Mouse (Mus musculus) ovary, adult 2 months (tissue): ENCODE results near the gene Rnf11. TPM values are rescaled to one million over a fixed set of nuclear protein-coding genes. Genes with fewer than 3 reads are reported as not detected.

Experiments
- polyA plus RNA-seq: library from polyadenylated mRNA; depleted of rRNA; stranded (reverse); fragments of >200 nt; gene quantifications from 2 replicates; pipeline ENCODE4 v1.2.3, GENCODE M21; 2012; rRNA removed

The Rnf11 gene
- 56.1 and 99.4 TPM in 2 replicates for polyA plus RNA-seq

GRCm38 (mm10) chr4:109484621-109485020 is at the start of gene Rnf11:
Gene Rnf11, minus strand, starts transcription at chr4:109484728.

DNA sequence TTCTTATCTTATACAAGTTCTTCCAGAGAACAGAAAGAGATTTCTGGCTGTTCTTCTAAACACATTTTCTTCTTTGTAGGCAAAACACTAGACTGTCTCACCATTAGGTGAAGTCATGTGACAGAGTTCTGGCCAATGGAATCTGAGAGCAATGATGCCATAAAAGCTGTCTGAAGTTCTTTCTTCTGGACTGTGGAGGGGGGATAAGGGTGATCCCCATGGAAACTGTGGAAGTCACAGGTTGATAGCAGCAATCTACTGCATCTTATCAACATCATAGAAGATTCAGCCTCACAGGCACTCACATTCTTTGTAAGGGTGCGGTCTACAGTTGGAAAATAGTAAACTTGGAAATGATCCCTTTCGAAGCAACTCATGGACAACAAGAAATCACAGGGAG is 46.6 kb upstream of the Rnf11 start, which contains the start of gene 4930522H14Rik:
TSS of gene 4930522H14Rik (minus strand) at position 187 of the 400 bp plus-strand sequence.

DNA sequence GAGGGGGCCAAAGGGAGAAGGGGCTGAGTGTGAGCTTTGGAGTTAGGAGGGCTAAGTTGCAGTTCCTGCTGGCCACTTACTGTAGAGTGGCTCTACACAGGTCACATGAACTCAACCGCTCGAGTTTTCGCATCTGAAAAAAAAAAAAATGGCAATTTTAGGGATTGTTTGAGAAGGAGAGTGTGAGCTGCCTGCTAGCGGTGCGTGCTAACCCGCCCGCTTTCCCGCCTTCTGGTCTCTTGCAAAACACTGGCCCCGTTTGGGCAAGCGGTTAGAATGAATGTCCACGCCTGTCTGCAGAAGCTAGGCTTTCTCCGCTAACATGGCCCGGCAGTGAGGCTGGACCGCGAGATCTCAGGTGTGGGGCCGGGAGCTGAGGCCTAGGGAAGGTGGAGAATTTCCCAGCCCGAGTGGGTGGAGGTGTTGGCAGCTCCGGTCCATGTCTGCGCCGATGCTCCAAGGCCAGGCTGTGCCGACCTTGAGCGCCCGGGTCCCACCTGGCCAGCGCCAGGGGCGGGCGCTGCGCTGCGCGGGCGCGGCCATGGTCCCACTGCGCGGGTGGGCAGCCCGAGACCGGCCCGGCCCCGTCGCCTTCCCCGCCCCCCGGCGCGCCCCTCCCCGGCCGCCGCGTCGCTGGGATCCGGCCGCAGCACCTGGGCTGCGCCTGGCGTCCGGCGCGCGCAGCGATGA is 77.9 kb downstream of the Rnf11 start, which contains the start of gene Ttc39a:
TSS of gene Ttc39a (plus strand) at position 138 of the 690 bp plus-strand sequence.

Other genes starting within 250 kb of the Rnf11 start
- gene Eps15, start 204.5 kb downstream of the Rnf11 start, polyA plus RNA-seq: 4.6 and 5.9 TPM in 2 replicates
- gene Ttc39a, start 78.1 kb downstream of the Rnf11 start, polyA plus RNA-seq: 14.3 and 18.4 TPM in 2 replicates
- gene 4930522H14Rik, start 46.6 kb upstream of the Rnf11 start, polyA plus RNA-seq: not detected in 2 replicates
- gene Cdkn2c, start 182.5 kb upstream of the Rnf11 start, polyA plus RNA-seq: 13.8 and 14.6 TPM in 2 replicates
- gene Faf1, start 191.9 kb upstream of the Rnf11 start, polyA plus RNA-seq: 12.0 and 14.5 TPM in 2 replicates